Mouse (Mus musculus) neural tube, embryonic 12.5 days (tissue): ENCODE data around the gene Agbl4. TPM values are rescaled to one million over a fixed set of nuclear protein-coding genes. Genes with fewer than 3 reads are reported as not detected.

Source experiments
- ATAC-seq: fragments of 200-750 bp; cut with Nextera tagmentation; 2 replicates; pipeline ENCODE4 v1.8.0; 2017; ENCODE audit warnings: low read depth, mild to moderate bottlenecking, moderate TSS enrichment, moderate library complexity; ENCODE audit not compliant: low FRiP score
- H3K27ac ChIP-seq: fragments of 300-500 bp; sonication (generic); 2 replicates; pipeline ENCODE4 v1.5.1; 2016
- H3K27me3 ChIP-seq: fragments of 300-500 bp; sonication (generic); replicated peaks from 2 replicates; pipeline ENCODE4 v1.6.1; 2016; ENCODE audit warnings: mild to moderate bottlenecking
- H3K36me3 ChIP-seq: fragments of 300-500 bp; sonication (generic); 2 replicates; pipeline ENCODE4 v1.6.1; 2016; ENCODE audit warnings: mild to moderate bottlenecking
- H3K4me1 ChIP-seq: fragments of 300-500 bp; sonication (generic); 2 replicates; pipeline ENCODE4 v1.6.1; 2016
- H3K4me2 ChIP-seq: fragments of 300-500 bp; sonication (generic); replicated peaks from 2 replicates; pipeline ENCODE4 v1.6.1; 2016; ENCODE audit warnings: mild to moderate bottlenecking
- H3K4me3 ChIP-seq: fragments of 300-500 bp; sonication (generic); 2 replicates; pipeline ENCODE4 v1.5.1; 2016
- H3K9ac ChIP-seq: fragments of 300-500 bp; sonication (generic); 2 replicates; pipeline ENCODE4 v1.6.1; 2016; ENCODE audit warnings: mild to moderate bottlenecking
- H3K9me3 ChIP-seq: fragments of 300-500 bp; sonication (generic); 2 replicates; pipeline ENCODE4 v1.6.1; 2016; ENCODE audit warnings: mild to moderate bottlenecking
- WGBS: fragments of 180-500 bp; shearing (Covaris S2); methylation state at CpG from one replicate; pipeline ENCODE4 v1.1.7; 2016; 5-methylcytosine and 5-hydroxymethylcytosine counted together
- polyA plus RNA-seq: library from polyadenylated mRNA; unstranded; fragments of >200 nt; fragmentation: Nextera tagmentation; extraction: Ambion mirVana; gene quantifications from 2 replicates; pipeline ENCODE4 v1.2.1, GENCODE M21; 2016

The Agbl4 gene
- polyA plus RNA-seq, 1 experiment from 2014 or later: 1.5 TPM

- H3K4me1 ChIP-seq: no peaks in the 10 kb centered on the region
- no peaks in the 10 kb centered on the region for H3K36me3 ChIP-seq
- H3K27ac ChIP-seq: no peak overlapping the region
- no peaks in the 10 kb centered on the region for H3K27me3 ChIP-seq
- 78% methylated on average over 1 of the region's 1 CpGs for WGBS
- H3K4me2 ChIP-seq: no peak overlapping the region
- H3K9ac ChIP-seq: no peak overlapping the region
- H3K4me3 ChIP-seq: no peak overlapping the region
- H3K9me3 ChIP-seq: no peaks in the 10 kb centered on the region
- ATAC-seq: no peak
These were observed 1190.8 kb downstream of the Agbl4 start for GRCm38 (mm10) chr4:111588211-111588610.

- Histone ChIP-seq H3K4me1 (no peaks in the 10 kb centered on the region), H3K36me3 (no peaks in the 10 kb centered on the region), H3K4me2 (no peak overlapping the region), H3K9me3 (no peaks in the 10 kb centered on the region), H3K9ac (no peak overlapping the region), H3K4me3 (no peak overlapping the region), H3K27ac (no peak overlapping the region), H3K27me3 (no peaks in the 10 kb centered on the region)
- no peak for ATAC-seq
- WGBS: 89% methylated on average over 4 of the region's 4 CpGs
These were observed 1192.2 kb downstream of the Agbl4 start for GRCm38 (mm10) chr4:111589467-111590170.

- H3K4me1 ChIP-seq: no peaks in the 10 kb centered on the region
- H3K27ac ChIP-seq: no peak overlapping the region
- no peaks in the 10 kb centered on the region for H3K9me3 ChIP-seq
- H3K9ac ChIP-seq: no peak overlapping the region
- ATAC-seq: no peak
- H3K4me2 ChIP-seq: no peak overlapping the region
- H3K4me3 ChIP-seq: no peak overlapping the region
- 89% methylated on average over 3 of the region's 3 CpGs for WGBS
- H3K36me3 ChIP-seq: no peaks in the 10 kb centered on the region
- no peaks in the 10 kb centered on the region for H3K27me3 ChIP-seq
These were observed 1197.3 kb downstream of the Agbl4 start for GRCm38 (mm10) chr4:111594655-111595295.

GRCm38 (mm10) chr4:111597249-111597661 lies 1199.8 kb downstream of the Agbl4 start:
- no peaks in the 10 kb centered on the region for H3K9me3 ChIP-seq
- peak; percentile 73 for ATAC-seq
- H3K9ac ChIP-seq: no peak overlapping the region
- no peaks in the 10 kb centered on the region for H3K36me3 ChIP-seq
- no peak overlapping the region for H3K4me2 ChIP-seq
- H3K27ac ChIP-seq: no peak overlapping the region
- H3K27me3 ChIP-seq: no peaks in the 10 kb centered on the region
- no peaks in the 10 kb centered on the region for H3K4me1 ChIP-seq
- WGBS: 92% methylated on average over 2 of the region's 2 CpGs
- H3K4me3 ChIP-seq: no peak overlapping the region

GRCm38 (mm10) chr4:111597986-111598385 lies 1200.5 kb downstream of the Agbl4 start:
- Histone ChIP-seq H3K9me3 (no peaks in the 10 kb centered on the region), H3K9ac (no peak overlapping the region), H3K4me3 (no peak overlapping the region), H3K4me2 (no peak overlapping the region), H3K27ac (no peak overlapping the region), H3K27me3 (no peaks in the 10 kb centered on the region), H3K36me3 (no peaks in the 10 kb centered on the region), H3K4me1 (no peaks in the 10 kb centered on the region)
- WGBS: 76% methylated on average over 1 of the region's 1 CpGs
- no peak for ATAC-seq

- Histone ChIP-seq H3K36me3 (no peaks in the 10 kb centered on the region), H3K9ac (no peak overlapping the region), H3K4me1 (no peaks in the 10 kb centered on the region), H3K27me3 (no peaks in the 10 kb centered on the region), H3K9me3 (no peaks in the 10 kb centered on the region), H3K4me3 (no peak overlapping the region), H3K27ac (no peak overlapping the region), H3K4me2 (no peak overlapping the region)
- ATAC-seq: no peak
- WGBS: 92% methylated on average over 2 of the region's 2 CpGs
These were observed 1205.7 kb downstream of the Agbl4 start for GRCm38 (mm10) chr4:111603194-111603593.

- Histone ChIP-seq H3K9ac (no peak overlapping the region), H3K27ac (no peak overlapping the region), H3K4me1 (no peaks in the 10 kb centered on the region), H3K4me3 (no peak overlapping the region), H3K4me2 (no peak overlapping the region), H3K9me3 (no peaks in the 10 kb centered on the region), H3K36me3 (no peaks in the 10 kb centered on the region), H3K27me3 (no peaks in the 10 kb centered on the region)
- WGBS: 78% methylated on average over 8 of the region's 8 CpGs
- no peak for ATAC-seq
These were observed 1210.5 kb downstream of the Agbl4 start for GRCm38 (mm10) chr4:111607826-111608500.

- ATAC-seq: no peak
- H3K4me1 ChIP-seq: no peaks in the 10 kb centered on the region
- WGBS: 53% methylated on average over 2 of the region's 2 CpGs
- H3K9me3 ChIP-seq: no peaks in the 10 kb centered on the region
- H3K4me2 ChIP-seq: no peak overlapping the region
- H3K9ac ChIP-seq: no peak overlapping the region
- H3K27me3 ChIP-seq: no peaks in the 10 kb centered on the region
- no peak overlapping the region for H3K27ac ChIP-seq
- H3K36me3 ChIP-seq: no peaks in the 10 kb centered on the region
- no peak overlapping the region for H3K4me3 ChIP-seq
These were observed 1224.4 kb downstream of the Agbl4 start for GRCm38 (mm10) chr4:111621865-111622264.

GRCm38 (mm10) chr4:111624914-111625313 lies 1227.5 kb downstream of the Agbl4 start:
- WGBS: 75% methylated on average over 5 of the region's 5 CpGs
- H3K9ac ChIP-seq: no peak overlapping the region
- ATAC-seq: no peak
- H3K4me1 ChIP-seq: no peaks in the 10 kb centered on the region
- H3K27ac ChIP-seq: no peak overlapping the region
- no peaks in the 10 kb centered on the region for H3K36me3 ChIP-seq
- H3K27me3 ChIP-seq: no peaks in the 10 kb centered on the region
- H3K4me2 ChIP-seq: no peak overlapping the region
- H3K4me3 ChIP-seq: no peak overlapping the region
- H3K9me3 ChIP-seq: no peaks in the 10 kb centered on the region

- no peaks in the 10 kb centered on the region for H3K27me3 ChIP-seq
These were observed 1228.8 kb downstream of the Agbl4 start for GRCm38 (mm10) chr4:111626118-111626830.

GRCm38 (mm10) chr4:111632615-111633014 lies 1235.2 kb downstream of the Agbl4 start:
- H3K9ac ChIP-seq: no peak overlapping the region
- H3K27me3 ChIP-seq: no peaks in the 10 kb centered on the region
- H3K4me2 ChIP-seq: no peak overlapping the region
- ATAC-seq: no peak
- no peak overlapping the region for H3K27ac ChIP-seq
- no peak overlapping the region for H3K4me3 ChIP-seq
- WGBS: 75% methylated on average over 1 of the region's 1 CpGs
- H3K36me3 ChIP-seq: no peaks in the 10 kb centered on the region
- no peaks in the 10 kb centered on the region for H3K4me1 ChIP-seq
- no peaks in the 10 kb centered on the region for H3K9me3 ChIP-seq

More at GRCm38 (mm10) chr4:111626118-111626830, 1228.8 kb downstream of the Agbl4 start:
- Histone ChIP-seq H3K27ac (no peak overlapping the region), H3K36me3 (no peaks in the 10 kb centered on the region), H3K9me3 (no peaks in the 10 kb centered on the region), H3K9ac (no peak overlapping the region), H3K4me3 (no peak overlapping the region), H3K4me1 (no peaks in the 10 kb centered on the region), H3K4me2 (no peak overlapping the region)
- ATAC-seq: peak; percentile 86
- 38% methylated on average over 8 of the region's 8 CpGs for WGBS

- Histone ChIP-seq H3K4me3 (no peak overlapping the region), H3K27ac (no peak overlapping the region), H3K36me3 (no peaks in the 10 kb centered on the region), H3K4me2 (no peak overlapping the region), H3K4me1 (no peaks in the 10 kb centered on the region), H3K9ac (no peak overlapping the region), H3K27me3 (no peaks in the 10 kb centered on the region), H3K9me3 (no peaks in the 10 kb centered on the region)
- no peak for ATAC-seq
- WGBS: 81% methylated on average over 3 of the region's 3 CpGs
These were observed 1238.2 kb downstream of the Agbl4 start for GRCm38 (mm10) chr4:111635538-111636124.
